Mouse (Mus musculus) mesoderm, embryonic 11.5 days (tissue): ENCODE results near the gene Bud13.

Experiments
- DNase-seq: peaks from one replicate; pipeline ENCODE4 v3.0.0-alpha.2; 2012; ENCODE audit warnings: low read depth, low spot score

Gene Bud13

DNA sequence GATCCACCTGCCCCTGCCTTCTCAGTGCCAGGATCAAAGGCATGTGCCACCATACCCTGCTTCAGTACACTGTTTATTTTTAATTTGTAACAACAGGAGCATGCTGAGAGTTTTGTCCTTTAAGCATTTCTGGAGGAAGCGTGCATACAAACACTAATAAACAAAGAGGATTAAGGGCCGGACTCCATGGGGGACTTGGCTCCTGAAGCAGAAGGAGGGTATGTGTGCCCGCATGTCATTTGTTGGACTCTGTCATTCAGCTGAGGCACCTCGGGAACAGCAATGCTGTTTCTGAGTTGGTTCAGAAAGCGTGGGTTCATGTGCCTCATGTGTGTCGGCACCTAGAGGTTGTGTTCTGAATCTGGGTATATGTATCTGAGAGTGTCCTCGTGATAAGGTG lies 54.5 kb downstream of the Bud13 start:
- DNase-seq = no peak

DNA sequence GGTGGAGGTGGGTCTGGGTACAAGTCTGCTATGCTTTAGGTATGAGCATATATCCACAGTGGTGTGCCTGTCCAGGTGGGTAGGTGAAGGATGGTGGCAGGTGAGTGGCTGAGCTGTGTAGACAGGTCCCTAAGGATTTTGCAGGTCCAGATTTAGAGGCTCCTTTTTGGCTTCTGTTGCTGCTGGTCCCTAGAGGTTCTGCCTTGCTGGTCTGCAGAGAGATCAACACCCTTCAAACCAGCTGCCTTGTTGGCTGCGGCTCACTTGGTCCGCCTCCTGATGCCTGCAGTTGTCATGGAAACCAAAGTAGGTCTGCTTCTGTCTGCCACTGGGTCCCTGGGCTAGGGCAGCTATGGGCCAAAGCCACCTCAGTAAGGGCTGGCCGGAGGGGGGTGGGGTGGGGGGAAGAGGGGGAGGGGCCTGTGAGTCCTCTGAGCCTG lies 55.1 kb downstream of the Bud13 start:
- DNase-seq = peak; percentile 78

DNA sequence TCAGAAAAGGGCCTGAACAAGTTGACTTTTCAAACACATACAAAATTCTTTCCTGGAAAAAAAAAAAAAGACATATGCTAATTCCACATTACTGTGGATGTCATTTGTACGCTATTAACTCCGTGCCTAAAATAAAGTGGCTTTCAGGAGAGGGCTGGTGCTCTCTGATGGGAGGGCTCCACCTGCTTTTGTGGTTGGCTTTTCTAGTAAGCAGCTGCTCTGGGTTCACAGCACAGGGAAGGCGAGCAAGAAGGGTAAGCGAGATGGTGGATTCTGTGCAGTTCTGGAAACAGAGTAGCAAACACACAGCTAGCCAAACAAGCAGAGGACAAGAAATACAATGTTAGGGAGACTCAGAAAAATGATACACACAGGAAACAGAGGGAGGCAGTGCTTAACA lies 55.6 kb downstream of the Bud13 start:
- DNase-seq = no peak

DNA sequence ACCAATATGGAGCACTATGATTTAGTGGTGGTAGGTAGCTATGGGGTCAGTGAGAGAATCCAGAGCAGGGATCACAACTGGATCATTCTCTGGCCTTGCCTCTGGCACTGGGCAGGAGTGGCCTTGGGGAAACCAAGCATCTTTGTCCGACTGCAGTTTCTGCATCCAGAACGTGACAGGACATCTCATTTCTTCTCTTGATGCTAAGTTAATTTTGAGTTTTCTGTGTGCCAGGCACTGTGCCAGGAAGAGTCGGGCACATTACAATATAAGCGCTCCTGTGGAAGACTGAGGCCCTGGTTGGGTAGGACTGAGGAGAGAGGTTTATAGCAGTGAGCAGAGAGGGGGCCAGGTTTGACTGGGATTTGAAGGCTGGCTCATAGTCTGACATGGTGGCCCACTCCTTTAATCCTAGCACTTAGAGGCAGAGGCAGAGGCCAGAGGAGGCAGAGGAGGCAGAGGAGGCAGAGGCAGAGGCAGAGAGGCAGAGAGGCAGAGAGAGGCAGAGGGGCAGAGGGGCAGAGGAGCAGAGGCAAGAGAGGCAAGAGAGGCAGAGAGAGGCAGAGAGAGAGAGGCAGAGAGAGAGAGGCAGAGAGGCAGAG lies 56.3 kb downstream of the Bud13 start:
- no peak for DNase-seq

- no peak for DNase-seq
Measured at GRCm38 (mm10) chr9:46345887-46346665, 63.3 kb downstream of the Bud13 start.
